Mouse (Mus musculus): ENCODE measurements around the gene Adam12. TPM values are rescaled to one million over a fixed set of nuclear protein-coding genes. Genes with fewer than 3 reads are reported as not detected.

Adam12 gene
- polyA plus RNA-seq, 1 experiment = 0.58 TPM

DNA sequence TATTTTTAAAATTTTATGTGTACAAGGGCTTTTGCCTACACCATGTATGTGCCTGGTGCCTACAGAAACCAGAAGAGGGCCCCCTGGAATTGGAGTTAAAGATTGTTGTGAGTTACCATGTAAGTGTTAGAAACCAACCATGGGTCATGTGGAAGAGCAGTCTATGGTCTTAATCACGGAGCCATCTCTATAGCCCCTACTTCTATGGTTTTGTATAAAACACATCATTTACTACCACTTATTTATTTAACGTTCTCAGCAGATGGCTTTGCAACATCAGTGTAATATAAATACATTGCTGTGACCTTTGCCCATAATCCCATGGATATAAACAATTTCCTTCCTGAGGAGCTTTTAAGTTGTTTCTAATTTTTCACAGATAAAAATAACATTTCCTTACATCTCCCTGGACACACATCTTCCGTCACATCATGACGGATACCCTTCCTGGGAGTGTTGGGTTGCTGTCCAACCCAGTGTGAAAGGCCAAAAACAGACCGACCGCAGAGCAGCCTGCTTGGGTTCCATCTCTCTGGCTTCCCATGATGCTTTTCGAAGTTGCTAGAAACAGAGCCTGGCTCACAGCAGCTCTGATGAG, 18.4 kb upstream of the Adam12 start:
- Histone ChIP-seq H3K4me1 (ENCODE audit: control insufficient read depth, insufficient read depth, insufficient read length) (no peaks in the 10 kb centered on the region), H3K36me3 (ENCODE audit: control insufficient read depth, insufficient read depth, low read length) (no peaks in the 10 kb centered on the region), H3K4me3 (ENCODE audit: extremely low read depth, insufficient read depth, insufficient read length) (no peak overlapping the region), H3K27ac (ENCODE audit: insufficient read depth, low read length) (no peak overlapping the region), H3K27me3 (ENCODE audit: control insufficient read depth, insufficient read depth, low read length) (no peaks in the 10 kb centered on the region)
- TF ChIP-seq CTCF (IDR thresholded peaks at IDR 0.05; ENCODE audit: extremely low read depth, insufficient read depth, insufficient read length, insufficient replicate concordance) (no peak), POLR2A (IDR thresholded peaks at IDR 0.05; ENCODE audit: low read depth, low read length) (no peak)
- no peak for DNase-seq (ENCODE audit: low read depth in 1 of 2, low spot score in 2 of 2)
- 83% methylated on average over 7 of the region's 7 CpGs for WGBS

- WGBS = 94% methylated on average over 2 of the region's 2 CpGs
- no peaks in the 10 kb centered on the region for H3K4me1 ChIP-seq (ENCODE audit: control insufficient read depth, insufficient read depth, insufficient read length)
- TF ChIP-seq CTCF (IDR thresholded peaks at IDR 0.05; ENCODE audit: extremely low read depth, insufficient read depth, insufficient read length, insufficient replicate concordance) (no peak), POLR2A (IDR thresholded peaks at IDR 0.05; ENCODE audit: low read depth, low read length) (no peak)
- no peaks in the 10 kb centered on the region for H3K27me3 ChIP-seq (ENCODE audit: control insufficient read depth, insufficient read depth, low read length)
- H3K27ac ChIP-seq (ENCODE audit: insufficient read depth, low read length) = no peak overlapping the region
- DNase-seq (ENCODE audit: low read depth in 1 of 2, low spot score in 2 of 2) = no peak
- no peak overlapping the region for H3K4me3 ChIP-seq (ENCODE audit: extremely low read depth, insufficient read depth, insufficient read length)
- no peaks in the 10 kb centered on the region for H3K36me3 ChIP-seq (ENCODE audit: control insufficient read depth, insufficient read depth, low read length)
Observed at GRCm38 (mm10) chr7:134248041-134248440, 16.1 kb upstream of the Adam12 start.

DNA sequence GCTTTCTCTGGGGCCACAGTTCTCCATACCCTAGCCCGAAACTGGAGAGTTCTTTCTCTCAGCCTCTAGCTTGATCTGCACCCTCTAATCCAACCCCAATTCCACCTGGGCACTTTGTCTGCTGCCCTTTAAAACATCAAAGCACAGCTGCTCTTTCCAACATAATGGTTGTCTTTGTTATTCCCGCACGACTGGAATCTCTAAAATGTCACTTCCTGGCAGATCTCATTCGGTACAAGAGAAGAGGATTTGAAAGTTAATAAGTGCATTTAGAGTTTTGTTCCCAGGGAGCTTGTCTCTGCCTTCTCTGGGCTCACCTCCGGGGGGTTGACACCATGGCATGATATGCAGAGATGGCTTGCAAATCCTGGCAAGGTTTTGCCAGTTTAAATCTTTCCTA, 14.7 kb upstream of the Adam12 start:
- DNase-seq (ENCODE audit: low read depth in 1 of 2, low spot score in 2 of 2) = no peak
- Histone ChIP-seq H3K4me3 (ENCODE audit: extremely low read depth, insufficient read depth, insufficient read length) (no peak overlapping the region), H3K27me3 (ENCODE audit: control insufficient read depth, insufficient read depth, low read length) (no peaks in the 10 kb centered on the region), H3K4me1 (ENCODE audit: control insufficient read depth, insufficient read depth, insufficient read length) (no peaks in the 10 kb centered on the region), H3K36me3 (ENCODE audit: control insufficient read depth, insufficient read depth, low read length) (no peaks in the 10 kb centered on the region), H3K27ac (ENCODE audit: insufficient read depth, low read length) (no peak overlapping the region)
- WGBS = 74% methylated on average over 5 of the region's 5 CpGs
- no peak for TF ChIP-seq CTCF (IDR thresholded peaks at IDR 0.05; ENCODE audit: extremely low read depth, insufficient read depth, insufficient read length, insufficient replicate concordance)
- TF ChIP-seq POLR2A (IDR thresholded peaks at IDR 0.05; ENCODE audit: low read depth, low read length) = no peak

DNA sequence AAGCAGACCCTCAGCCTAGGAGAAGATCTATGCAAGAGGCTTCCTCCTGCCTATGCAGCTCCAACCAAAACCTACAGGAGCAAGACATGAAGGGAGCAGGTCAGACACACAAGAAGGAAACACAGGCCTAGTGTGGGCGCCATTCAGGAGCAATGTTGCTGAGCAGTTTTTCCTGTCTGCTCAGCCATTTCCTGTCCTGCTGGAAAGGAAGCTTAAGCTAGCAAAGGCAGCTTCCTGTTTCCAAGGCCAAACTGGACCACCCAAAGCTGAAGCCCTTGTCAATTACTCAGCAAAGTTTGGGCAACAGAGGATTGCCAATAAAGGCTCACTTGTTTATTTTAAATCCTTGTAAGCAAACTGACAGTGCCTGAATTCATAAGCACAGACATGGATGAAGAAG, 10.8 kb upstream of the Adam12 start:
- TF ChIP-seq CTCF (IDR thresholded peaks at IDR 0.05; ENCODE audit: extremely low read depth, insufficient read depth, insufficient read length, insufficient replicate concordance) = no peak
- TF ChIP-seq POLR2A (IDR thresholded peaks at IDR 0.05; ENCODE audit: low read depth, low read length) = no peak
- 88% methylated on average over 1 of the region's 1 CpGs for WGBS
- no peaks in the 10 kb centered on the region for H3K36me3 ChIP-seq (ENCODE audit: control insufficient read depth, insufficient read depth, low read length)
- H3K27me3 ChIP-seq (ENCODE audit: control insufficient read depth, insufficient read depth, low read length) = no peaks in the 10 kb centered on the region
- H3K27ac ChIP-seq (ENCODE audit: insufficient read depth, low read length) = no peak overlapping the region
- no peak for DNase-seq (ENCODE audit: low read depth in 1 of 2, low spot score in 2 of 2)
- no peaks in the 10 kb centered on the region for H3K4me1 ChIP-seq (ENCODE audit: control insufficient read depth, insufficient read depth, insufficient read length)
- H3K4me3 ChIP-seq (ENCODE audit: extremely low read depth, insufficient read depth, insufficient read length) = no peak overlapping the region

GRCm38 (mm10) chr7:134241212-134241611, 9.3 kb upstream of the Adam12 start:
- no peak for DNase-seq (ENCODE audit: low read depth in 1 of 2, low spot score in 2 of 2)
- TF ChIP-seq POLR2A (IDR thresholded peaks at IDR 0.05; ENCODE audit: low read depth, low read length) (no peak), CTCF (IDR thresholded peaks at IDR 0.05; ENCODE audit: extremely low read depth, insufficient read depth, insufficient read length, insufficient replicate concordance) (no peak)

GRCm38 (mm10) chr7:134240579-134240978, 8.6 kb upstream of the Adam12 start:
- DNase-seq (ENCODE audit: low read depth in 1 of 2, low spot score in 2 of 2) = no peak
- no peak overlapping the region for H3K4me3 ChIP-seq (ENCODE audit: extremely low read depth, insufficient read depth, insufficient read length)
- TF ChIP-seq POLR2A (IDR thresholded peaks at IDR 0.05; ENCODE audit: low read depth, low read length) = no peak
- no peak for TF ChIP-seq CTCF (IDR thresholded peaks at IDR 0.05; ENCODE audit: extremely low read depth, insufficient read depth, insufficient read length, insufficient replicate concordance)
- H3K4me1 ChIP-seq (ENCODE audit: control insufficient read depth, insufficient read depth, insufficient read length) = no peaks in the 10 kb centered on the region
- H3K27me3 ChIP-seq (ENCODE audit: control insufficient read depth, insufficient read depth, low read length) = no peaks in the 10 kb centered on the region
- 92% methylated on average over 1 of the region's 1 CpGs for WGBS
- H3K36me3 ChIP-seq (ENCODE audit: control insufficient read depth, insufficient read depth, low read length) = no peaks in the 10 kb centered on the region
- H3K27ac ChIP-seq (ENCODE audit: insufficient read depth, low read length) = no peak overlapping the region

More at GRCm38 (mm10) chr7:134241212-134241611, 9.3 kb upstream of the Adam12 start:
- H3K4me1 ChIP-seq (ENCODE audit: control insufficient read depth, insufficient read depth, insufficient read length) = no peaks in the 10 kb centered on the region
- 94% methylated on average over 4 of the region's 4 CpGs for WGBS
- no peaks in the 10 kb centered on the region for H3K36me3 ChIP-seq (ENCODE audit: control insufficient read depth, insufficient read depth, low read length)
- H3K27ac ChIP-seq (ENCODE audit: insufficient read depth, low read length) = no peak overlapping the region
- H3K27me3 ChIP-seq (ENCODE audit: control insufficient read depth, insufficient read depth, low read length) = no peaks in the 10 kb centered on the region
- H3K4me3 ChIP-seq (ENCODE audit: extremely low read depth, insufficient read depth, insufficient read length) = no peak overlapping the region

- 94% methylated on average over 3 of the region's 3 CpGs for WGBS
- H3K36me3 ChIP-seq (ENCODE audit: control insufficient read depth, insufficient read depth, low read length) = no peaks in the 10 kb centered on the region
- no peaks in the 10 kb centered on the region for H3K27me3 ChIP-seq (ENCODE audit: control insufficient read depth, insufficient read depth, low read length)
- no peaks in the 10 kb centered on the region for H3K4me1 ChIP-seq (ENCODE audit: control insufficient read depth, insufficient read depth, insufficient read length)
- TF ChIP-seq POLR2A (IDR thresholded peaks at IDR 0.05; ENCODE audit: low read depth, low read length) (no peak), CTCF (IDR thresholded peaks at IDR 0.05; ENCODE audit: extremely low read depth, insufficient read depth, insufficient read length, insufficient replicate concordance) (no peak)
- no peak for DNase-seq (ENCODE audit: low read depth in 1 of 2, low spot score in 2 of 2)
- H3K27ac ChIP-seq (ENCODE audit: insufficient read depth, low read length) = no peak overlapping the region
- H3K4me3 ChIP-seq (ENCODE audit: extremely low read depth, insufficient read depth, insufficient read length) = no peak overlapping the region
Observed at GRCm38 (mm10) chr7:134238863-134239262, 6.9 kb upstream of the Adam12 start.

All from spleen, adult 2 months (tissue).